ENCODE assay signal across 14 mouse cellular contexts in genomic region chr2:69676713-69677112, GRCm38 (mm10). TPM values are rescaled to one million over a fixed set of nuclear protein-coding genes. Genes with fewer than 3 reads are reported as not detected.
A peak's percentile ranks its signal among the peaks of the same experiment; 100 is the strongest.
DNase-seq lines count a peak whose midpoint lies in the region; ATAC-seq and TF ChIP-seq lines count a peak whose summit lies in the region.
"Had no signal": no experiment of that assay in that cellular context is flagged by ENCODE, and none has a peak within 500 bp of the region (broad histone marks: within the 10 kb centered on the region; RNA-seq: fewer than 3 reads in every experiment).

No protein-coding gene starts in this region.

- no peaks in the 10 kb centered on the region for H3K9me3 ChIP-seq in lung, embryonic 14.5 days (ENCODE audit: low read depth, low read length)
- H3K9me3 ChIP-seq: G1E; limb, embryonic 13.5 days; midbrain, embryonic 10.5 days had no signal

- no peak overlapping the region for H3K4me2 ChIP-seq in lung, embryonic 14.5 days
- H3K4me2 ChIP-seq: limb, embryonic 13.5 days had no signal

- H3K27ac ChIP-seq in heart, adult 2 months = no peak overlapping the region
- no peak overlapping the region for H3K27ac ChIP-seq in lung, embryonic 14.5 days (ENCODE audit: low read depth)
- no peak overlapping the region for H3K27ac ChIP-seq in small intestine, adult 2 months (ENCODE audit: insufficient read depth, low read depth, low read length)
- H3K27ac ChIP-seq: limb, embryonic 13.5 days; midbrain, embryonic 10.5 days had no signal

- no peak for TF ChIP-seq EP300 in heart, adult 2 months (IDR thresholded peaks at IDR 0.05; ENCODE audit: insufficient read depth, low read depth, low read length)

- no peak for TF ChIP-seq POLR2A in heart, adult 2 months (IDR thresholded peaks at IDR 0.05; ENCODE audit: insufficient read depth, low read depth, low read length)
- no peak for TF ChIP-seq POLR2A in small intestine, adult 2 months (IDR thresholded peaks at IDR 0.05; ENCODE audit: low read depth, low read length)

- no peaks in the 10 kb centered on the region for H3K36me3 ChIP-seq in heart, adult 2 months (ENCODE audit: control insufficient read depth, insufficient read depth, low read length)
- no peaks in the 10 kb centered on the region for H3K36me3 ChIP-seq in lung, embryonic 14.5 days (ENCODE audit: insufficient read depth)
- H3K36me3 ChIP-seq in small intestine, adult 2 months (ENCODE audit: control insufficient read depth, insufficient read depth, low read length) = no peaks in the 10 kb centered on the region
- H3K36me3 ChIP-seq: G1E had no signal

- H3K27me3 ChIP-seq in heart, adult 2 months (ENCODE audit: control insufficient read depth, insufficient read depth, low read length) = no peaks in the 10 kb centered on the region
- H3K27me3 ChIP-seq in lung, embryonic 14.5 days (ENCODE audit: insufficient read depth, low read length) = no peaks in the 10 kb centered on the region
- no peaks in the 10 kb centered on the region; the same call in 1 of the 2 replicates for H3K27me3 ChIP-seq in small intestine, adult 2 months (ENCODE audit: control insufficient read depth, insufficient read depth, low read length)
- H3K27me3 ChIP-seq: limb, embryonic 13.5 days had no signal

- peak; percentile 64 for TF ChIP-seq CTCF in heart, adult 2 months (IDR thresholded peaks at IDR 0.05)
- TF ChIP-seq CTCF in lung, embryonic 14.5 days (IDR thresholded peaks at IDR 0.05; ENCODE audit: low read depth) = peak; percentile 34
- TF ChIP-seq CTCF in small intestine, adult 2 months (IDR thresholded peaks at IDR 0.05; ENCODE audit: extremely low read depth, insufficient read length, insufficient replicate concordance, low read depth, low read length) = peak; percentile 18; the same call in 1 of the 2 replicates

- intact Hi-C loops in heart, adult 2 months (cut with DNase I) = loop anchor here (5.0 kb wide), 1 partner anchor 39 kb away; no protein-coding TSS in a partner anchor
- intact Hi-C loops in heart, postnatal 36 days (cut with DNase I) = no loop called here
- intact Hi-C loops in left cerebral cortex, postnatal 25 days (cut with DNase I) = no loop called here
- intact Hi-C loops in left cerebral cortex, postnatal 10 days (cut with DNase I) = no loop called here

- 46% methylated on average over 2 of the region's 2 CpGs for WGBS in heart, adult 2 months
- WGBS in lung, embryonic 14.5 days = 55% methylated on average over 2 of the region's 2 CpGs
- WGBS in small intestine, adult 2 months = 33% methylated on average over 2 of the region's 2 CpGs

- no peaks in the 10 kb centered on the region for H3K79me2 ChIP-seq in heart, adult 2 months (replicated peaks; ENCODE audit: control insufficient read depth, insufficient read depth, low read length)

- H3K9ac ChIP-seq in heart, adult 2 months (ENCODE audit: low read depth, low read length) = no peak overlapping the region
- no peak overlapping the region for H3K9ac ChIP-seq in lung, embryonic 14.5 days
- H3K9ac ChIP-seq: limb, embryonic 13.5 days had no signal

- DNase-seq in heart, adult 2 months = no peak
- no peak for DNase-seq in heart, postnatal 36 days
- no peak for DNase-seq in lung, embryonic 14.5 days
- no peak for DNase-seq in lung, postnatal 25 days (ENCODE audit: low spot score)
- peak; percentile 51 for DNase-seq in ES-CJ7 (ENCODE audit: low read depth, low spot score)
- DNase-seq in left cerebral cortex, postnatal 25 days (ENCODE audit: low spot score in 2 of 2) = no peak
- DNase-seq in left cerebral cortex, postnatal 10 days (ENCODE audit: extremely low spot score in 1 of 2, low spot score in 2 of 2) = no peak
- DNase-seq: adrenal gland, postnatal 36 days had no signal

- no peak for ATAC-seq in lung, embryonic 14.5 days (ENCODE audit: insufficient read depth)

- no peaks in the 10 kb centered on the region for H3K4me1 ChIP-seq in heart, adult 2 months (ENCODE audit: control insufficient read depth, insufficient read depth, low read length)
- no peaks in the 10 kb centered on the region for H3K4me1 ChIP-seq in lung, embryonic 14.5 days (ENCODE audit: insufficient read depth)
- H3K4me1 ChIP-seq in small intestine, adult 2 months (ENCODE audit: control insufficient read depth, insufficient read depth, insufficient read length, low read length) = no peaks in the 10 kb centered on the region
- H3K4me1 ChIP-seq: limb, embryonic 13.5 days had no signal

- no peak overlapping the region for H3K4me3 ChIP-seq in heart, adult 2 months
- H3K4me3 ChIP-seq in lung, embryonic 14.5 days (ENCODE audit: low read depth, low read length) = no peak overlapping the region
- no peak overlapping the region for H3K4me3 ChIP-seq in small intestine, adult 2 months (ENCODE audit: low read depth, low read length)
- H3K4me3 ChIP-seq: limb, embryonic 13.5 days; midbrain, embryonic 10.5 days had no signal

RNA-seq across cellular contexts. Expression of gene Klhl41, which starts 6.8 kb away (rescaled TPM):
- 10 to 100 TPM; 67.3 to 75.7 TPM for total RNA-seq in heart, adult 2 months (2021)
- 19.3 and 40.7 TPM in 2 replicates for polyA plus RNA-seq in heart, adult 2 months (2012; rRNA removed)
- 10 to 100 TPM; 66.9 to 77.0 TPM for total RNA-seq in heart, postnatal 36 days (2021)
- 0.13 and 0.76 TPM in 2 replicates for polyA plus RNA-seq in lung, embryonic 14.5 days (2014; fragmentation: Nextera tagmentation; extraction: Ambion mirVana)
- not detected in 2 replicates for polyA plus RNA-seq in small intestine, adult 2 months (2012; rRNA removed)
- total RNA-seq in left cerebral cortex, postnatal 25 days (2021) = under 1 TPM; 0.85 to 0.87 TPM
- total RNA-seq in left cerebral cortex, postnatal 10 days (2021) = 1 to 10 TPM; 1.7 TPM
- total RNA-seq: common myeloid progenitor, adult 5-6 weeks; G1E; neutrophil, adult 5-6 weeks had no signal
- polyA plus RNA-seq: G1E had no signal

RNA-seq across cellular contexts. Expression of gene Bbs5, which starts 29.7 kb away (rescaled TPM):
- total RNA-seq in heart, adult 2 months (2021) = 1 to 10 TPM; 5.1 to 5.2 TPM
- 1.6 and 2.0 TPM in 2 replicates for polyA plus RNA-seq in heart, adult 2 months (2012; rRNA removed)
- total RNA-seq in heart, postnatal 36 days (2021) = 1 to 10 TPM; 4.7 to 5.3 TPM
- polyA plus RNA-seq in lung, embryonic 14.5 days (2014; fragmentation: Nextera tagmentation; extraction: Ambion mirVana) = 14.2 and 15.6 TPM in 2 replicates
- polyA plus RNA-seq in small intestine, adult 2 months (2012; rRNA removed) = not detected in 2 replicates
- total RNA-seq in left cerebral cortex, postnatal 25 days (2021) = 10 to 100 TPM; 22.6 to 28.3 TPM
- total RNA-seq in left cerebral cortex, postnatal 10 days (2021) = 10 to 100 TPM; 29.2 to 29.6 TPM
- total RNA-seq: neutrophil, adult 5-6 weeks had no signal

RNA-seq across cellular contexts. Expression of gene Fastkd1, which starts 36.6 kb away (rescaled TPM):
- total RNA-seq in heart, adult 2 months (2021) = 10 to 100 TPM; 27.1 to 33.1 TPM
- polyA plus RNA-seq in heart, adult 2 months (2012; rRNA removed) = 8.8 and 17.2 TPM in 2 replicates
- total RNA-seq in heart, postnatal 36 days (2021) = 10 to 100 TPM; 27.2 to 35.9 TPM
- polyA plus RNA-seq in lung, embryonic 14.5 days (2014; fragmentation: Nextera tagmentation; extraction: Ambion mirVana) = 14.6 and 15.3 TPM in 2 replicates
- polyA plus RNA-seq in small intestine, adult 2 months (2012; rRNA removed) = 1.1 and 1.2 TPM in 2 replicates
- total RNA-seq in left cerebral cortex, postnatal 25 days (2021) = 10 to 100 TPM; 15.0 to 15.1 TPM
- 10 to 100 TPM; 20.6 to 21.6 TPM for total RNA-seq in left cerebral cortex, postnatal 10 days (2021)

RNA-seq across cellular contexts. Expression of gene Ppig, which starts 45.6 kb away (rescaled TPM):
- total RNA-seq in heart, adult 2 months (2021) = 10 to 100 TPM; 35.5 to 36.2 TPM
- 1.7 and 4.4 TPM in 2 replicates for polyA plus RNA-seq in heart, adult 2 months (2012; rRNA removed)
- 10 to 100 TPM; 35.7 to 38.8 TPM for total RNA-seq in heart, postnatal 36 days (2021)
- polyA plus RNA-seq in lung, embryonic 14.5 days (2014; fragmentation: Nextera tagmentation; extraction: Ambion mirVana) = 120 and 130 TPM in 2 replicates
- polyA plus RNA-seq in small intestine, adult 2 months (2012; rRNA removed) = 0.20 and 0.30 TPM in 2 replicates
- total RNA-seq in left cerebral cortex, postnatal 25 days (2021) = 10 to 100 TPM; 68.0 to 68.5 TPM
- total RNA-seq in left cerebral cortex, postnatal 10 days (2021) = 10 to 100 TPM; 55.4 to 59.5 TPM

Comparison
In these comparisons a context has a peak if more than half of its experiments do, and no peak if none do; other contexts are left out.
1. RNA of gene Klhl41, which starts 6.8 kb away (total RNA-seq): 66.9 to 77.0 TPM in heart, postnatal 36 days and 67.3 to 75.7 TPM in heart, adult 2 months; 1.7 TPM in left cerebral cortex, postnatal 10 days and 0.85 to 0.87 TPM in left cerebral cortex, postnatal 25 days; every median in the first group is over 10 times any median in the second.
2. Peak in every context shown above with its lines, with median percentiles within 50 percentile points of each other: CTCF ChIP-seq.